Mouse (Mus musculus) lung, adult 18-20 months (tissue): ENCODE measurements around the gene Nfatc4.

ENCODE experiments used
- DNase-seq, 2 experiments: peaks; one replicate each; pipeline ENCODE4 v3.0.0; 2022; ENCODE audit warnings: mixed read lengths in 2 of 2

Gene Nfatc4

DNA sequence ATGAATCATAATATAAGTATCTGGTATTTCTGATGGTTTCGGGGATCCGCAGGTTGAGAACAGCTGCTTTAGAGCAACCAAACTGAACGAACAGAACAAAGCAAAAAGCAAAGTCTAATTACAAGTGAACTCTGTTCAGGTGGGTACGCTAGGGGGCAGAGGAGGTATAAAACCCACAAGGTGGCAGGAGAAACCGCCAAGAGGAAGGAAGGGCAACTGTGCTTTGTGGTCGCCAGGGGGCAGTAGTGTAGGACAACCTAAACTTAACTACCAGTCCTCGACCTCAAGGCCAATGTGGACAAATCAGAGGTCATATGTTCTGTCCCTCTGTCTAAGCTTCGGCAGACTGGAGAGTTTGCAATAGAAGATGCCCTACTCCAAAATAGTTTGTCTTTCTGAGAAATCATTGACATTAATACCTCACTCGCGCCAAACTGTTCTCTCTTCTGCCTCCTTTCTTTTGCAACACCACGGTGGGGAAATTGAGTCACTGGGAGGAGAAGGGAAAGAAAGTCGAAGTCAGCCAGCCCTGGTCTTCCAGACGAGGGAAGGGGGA, 431 bp upstream of the Nfatc4 start:
- peak; percentile 84 to 90 for DNase-seq

DNA sequence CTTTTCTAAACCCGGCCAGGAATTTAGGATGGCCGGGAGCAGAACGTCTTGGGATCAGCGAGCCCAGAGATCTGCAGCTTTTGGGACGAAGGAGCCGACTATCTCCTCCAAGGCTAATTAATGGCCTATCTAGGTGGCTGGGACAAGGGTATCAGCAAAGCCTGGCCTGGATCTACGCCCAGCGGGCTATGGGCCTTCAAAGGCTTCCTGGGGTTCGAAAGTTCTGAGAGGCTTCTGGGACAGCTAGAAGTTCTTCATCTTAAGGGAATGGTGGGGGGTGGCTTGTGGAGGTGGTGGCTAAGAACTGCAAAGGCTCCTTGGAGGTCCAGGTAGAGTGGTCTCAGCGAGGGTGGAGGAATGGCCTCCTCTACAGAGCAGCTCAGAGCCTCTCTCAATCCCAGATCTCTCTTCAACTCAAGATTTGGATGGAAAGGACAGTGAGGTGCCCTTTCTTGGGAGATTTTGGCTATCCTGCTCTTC, 1.1 kb downstream of the Nfatc4 start:
- peak; percentile 45 to 48 for DNase-seq

DNA sequence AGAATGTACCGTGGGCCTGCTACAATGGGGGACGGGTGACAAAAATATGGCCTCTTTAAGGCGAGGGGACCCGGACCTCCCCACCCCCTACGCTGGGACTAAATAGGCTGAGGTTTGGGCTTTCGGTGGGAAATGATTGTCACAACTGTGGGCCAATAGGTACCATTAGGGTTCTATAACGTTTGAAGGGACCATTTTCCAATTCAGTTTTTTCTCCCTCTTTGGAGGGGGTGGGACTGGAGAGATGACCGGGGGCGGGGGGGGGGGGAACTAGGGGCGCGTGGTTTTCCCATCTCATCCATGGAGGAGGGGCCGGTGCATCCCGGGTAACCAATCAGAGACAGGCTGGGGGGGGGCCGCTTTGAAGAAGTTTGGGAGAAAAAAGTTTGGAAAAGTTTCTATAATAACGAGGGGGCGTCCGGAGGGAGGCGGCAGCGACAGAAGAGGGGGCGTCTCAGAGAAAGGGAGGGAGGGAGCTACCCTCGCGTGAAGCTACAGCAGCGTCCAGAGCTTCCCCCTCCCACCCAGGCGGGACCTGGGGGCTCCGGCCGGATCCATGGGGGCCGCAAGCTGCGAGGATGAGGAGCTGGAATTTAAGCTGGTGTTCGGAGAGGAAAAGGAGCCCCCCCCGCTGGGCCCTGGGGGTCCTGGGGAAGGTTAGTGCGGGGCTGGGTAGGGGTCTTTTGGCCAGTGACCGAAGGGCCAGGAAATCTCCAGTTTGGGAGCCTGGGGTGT, 1.7 kb downstream of the Nfatc4 start:
- DNase-seq, result peak; percentile 20 to 43

DNA sequence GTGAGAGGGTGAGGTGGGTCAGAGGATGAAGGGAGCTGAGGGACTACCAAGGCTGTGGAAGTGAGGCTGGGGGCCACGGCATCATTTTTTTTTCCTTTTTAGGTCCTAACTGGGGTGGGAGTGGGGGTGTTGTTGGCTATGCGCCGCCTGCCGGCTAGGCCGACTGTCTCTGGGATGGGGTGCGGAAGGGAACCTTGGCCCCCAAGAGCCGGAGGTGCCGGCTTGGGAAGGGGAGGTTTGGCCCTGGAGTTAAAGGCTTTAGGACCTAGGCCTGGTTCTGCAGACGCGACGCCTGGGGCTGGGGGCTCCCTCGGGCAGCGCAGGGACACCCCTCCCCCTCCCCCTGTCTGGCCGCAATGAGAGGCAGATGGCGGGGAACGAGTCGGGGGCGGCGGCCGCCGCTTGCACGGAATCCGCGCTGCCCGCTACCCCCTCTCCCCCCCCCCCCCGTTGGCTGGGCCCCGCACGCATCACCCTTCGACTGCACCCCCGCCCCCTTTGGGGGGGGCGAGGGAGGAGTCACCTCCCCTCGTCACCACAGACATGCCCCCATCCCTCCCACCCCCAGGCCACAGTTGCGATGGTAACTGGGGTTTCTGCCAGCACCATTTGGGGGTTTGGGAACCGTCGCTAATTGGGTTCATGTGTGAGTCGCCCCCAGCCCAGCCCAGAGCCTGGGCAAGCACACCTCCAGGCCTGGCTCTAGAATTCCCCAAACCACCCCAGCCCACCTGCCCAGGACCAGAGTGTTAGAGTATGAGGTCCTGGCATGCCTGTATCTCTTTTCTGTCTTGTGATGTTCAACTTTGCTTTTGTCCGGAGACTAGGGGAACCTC, 2.5 kb downstream of the Nfatc4 start:
- peak; percentile 16 to 19 for DNase-seq

DNA sequence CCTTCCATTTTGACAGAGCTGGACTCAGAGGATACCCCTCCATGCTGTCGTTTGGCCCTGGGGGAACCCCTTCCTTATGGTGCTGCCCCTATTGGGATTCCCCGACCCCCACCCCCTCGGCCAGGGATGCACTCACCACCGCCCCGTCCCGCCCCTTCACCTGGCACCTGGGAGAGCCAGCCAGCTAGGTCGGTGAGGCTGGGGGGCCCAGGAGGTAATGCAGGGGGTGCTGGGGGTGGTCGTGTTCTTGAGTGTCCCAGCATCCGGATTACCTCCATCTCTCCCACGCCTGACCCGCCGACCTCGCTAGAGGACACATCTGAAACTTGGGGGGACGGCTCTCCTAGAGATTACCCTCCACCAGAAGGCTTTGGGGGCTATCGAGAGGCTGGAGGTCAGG, 3.2 kb downstream of the Nfatc4 start:
- no peak for DNase-seq

DNA sequence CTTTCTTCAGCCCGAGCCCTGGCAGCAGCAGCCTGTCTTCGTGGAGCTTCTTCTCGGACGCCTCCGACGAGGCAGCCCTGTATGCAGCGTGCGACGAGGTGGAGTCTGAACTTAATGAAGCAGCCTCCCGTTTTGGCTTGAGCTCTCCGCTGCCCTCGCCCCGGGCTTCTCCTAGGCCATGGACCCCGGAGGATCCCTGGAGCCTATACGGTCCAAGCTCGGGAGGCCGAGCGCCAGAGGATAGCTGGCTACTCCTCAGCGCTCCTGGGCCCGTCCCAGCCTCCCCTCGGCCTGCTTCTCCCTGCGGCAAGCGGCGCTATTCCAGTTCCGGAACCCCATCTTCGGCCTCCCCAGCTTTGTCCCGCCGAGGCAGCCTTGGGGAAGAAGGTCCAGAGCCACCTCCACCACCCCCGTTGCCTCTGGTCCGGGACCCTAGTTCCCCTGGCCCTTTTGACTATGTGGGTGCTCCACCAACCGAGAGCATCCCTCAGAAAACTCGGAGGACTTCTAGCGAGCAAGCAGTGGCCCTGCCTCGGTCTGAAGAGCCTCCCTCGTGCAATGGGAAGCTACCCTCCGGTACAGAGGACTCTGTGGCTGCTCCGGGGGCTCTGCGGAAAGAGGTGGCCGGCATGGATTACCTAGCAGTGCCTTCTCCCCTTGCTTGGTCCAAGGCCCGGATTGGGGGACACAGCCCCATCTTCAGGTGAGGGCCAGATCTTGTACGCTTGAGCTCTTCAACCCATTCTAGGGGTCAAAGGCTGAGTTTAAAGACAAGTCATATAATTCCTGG, 3.8 kb downstream of the Nfatc4 start:
- peak in 1 of 2 experiments; percentile 7 for DNase-seq

DNA sequence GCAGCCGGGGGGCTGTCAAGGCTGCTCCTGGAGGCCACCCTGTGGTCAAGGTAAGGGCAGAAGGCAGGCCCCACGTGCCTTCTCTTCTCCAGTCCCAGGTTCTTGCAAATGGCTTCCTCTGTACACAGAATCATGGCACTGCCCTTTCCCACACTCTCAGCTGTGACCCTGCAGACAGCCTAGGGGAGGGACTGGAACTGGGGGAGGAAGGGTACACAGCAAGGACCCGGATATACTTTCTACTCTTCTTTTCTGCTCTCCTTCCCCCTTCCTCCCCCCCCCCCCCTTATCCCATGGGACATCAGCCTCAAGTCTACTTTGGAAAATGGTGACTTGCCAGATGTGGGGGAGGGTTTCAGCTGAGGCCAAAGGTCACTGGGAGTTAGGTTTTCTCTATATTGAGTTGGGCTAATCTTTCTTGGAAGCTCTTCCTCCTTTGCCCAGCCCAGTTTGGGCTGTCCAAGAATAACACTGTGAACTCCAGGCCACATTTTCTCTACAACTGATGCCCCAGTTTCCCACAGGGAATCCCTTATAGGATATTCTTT, 5.8 kb downstream of the Nfatc4 start:
- no peak for DNase-seq

DNA sequence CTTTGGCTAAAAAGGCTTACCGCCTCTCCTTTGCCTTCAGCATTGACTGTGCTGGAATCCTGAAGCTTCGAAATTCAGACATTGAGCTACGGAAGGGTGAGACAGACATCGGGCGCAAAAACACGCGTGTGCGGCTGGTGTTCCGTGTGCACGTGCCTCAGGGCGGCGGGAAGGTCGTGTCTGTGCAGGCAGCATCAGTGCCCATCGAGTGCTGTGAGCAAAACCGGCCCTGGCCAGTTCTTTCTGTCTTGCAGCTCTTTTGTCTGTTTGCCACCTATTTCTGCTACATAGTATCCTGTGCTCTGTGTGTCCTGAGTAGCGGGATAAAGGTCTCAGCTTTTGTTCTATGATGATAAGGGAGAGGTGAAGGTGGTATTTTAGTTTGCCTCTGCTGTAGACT, 6.9 kb downstream of the Nfatc4 start:
- DNase-seq, result no peak

DNA sequence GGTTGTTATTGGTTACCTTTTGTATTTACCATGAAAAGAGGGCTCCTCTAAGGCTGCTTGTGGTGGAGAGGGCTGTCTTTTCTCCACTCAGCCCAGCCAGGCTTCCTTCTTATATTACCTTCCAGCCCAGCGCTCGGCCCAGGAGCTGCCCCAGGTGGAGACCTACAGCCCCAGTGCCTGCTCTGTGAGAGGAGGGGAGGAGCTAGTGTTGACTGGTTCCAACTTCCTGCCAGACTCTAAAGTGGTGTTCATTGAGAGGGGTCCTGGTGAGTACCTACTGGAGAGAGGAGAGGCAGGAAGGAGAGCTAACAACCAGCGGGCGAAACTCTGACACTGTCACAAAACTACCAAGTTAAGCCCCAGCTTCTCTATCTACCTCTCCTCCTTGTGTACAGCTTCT, 7.4 kb downstream of the Nfatc4 start:
- no peak for DNase-seq

DNA sequence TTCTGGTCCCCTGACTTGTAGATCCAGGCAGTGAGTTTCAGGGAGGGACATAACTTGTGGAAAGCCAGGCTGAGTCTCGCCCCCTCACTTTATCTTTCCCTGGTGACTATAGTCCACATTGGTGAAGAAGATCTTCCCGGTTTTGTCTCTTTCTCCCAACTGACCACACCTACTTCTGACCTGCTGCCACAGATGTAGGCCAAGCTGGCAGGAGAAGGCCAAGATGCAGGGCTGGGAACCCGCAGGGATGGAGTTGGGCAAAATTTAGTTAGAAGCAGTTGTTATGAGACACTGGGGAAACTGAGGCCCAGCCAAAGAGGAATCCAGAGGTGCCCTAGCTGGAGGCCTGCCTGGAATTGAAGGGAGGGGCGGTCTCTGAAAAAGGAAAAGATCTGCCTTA, 10.2 kb downstream of the Nfatc4 start:
- no peak for DNase-seq

DNA sequence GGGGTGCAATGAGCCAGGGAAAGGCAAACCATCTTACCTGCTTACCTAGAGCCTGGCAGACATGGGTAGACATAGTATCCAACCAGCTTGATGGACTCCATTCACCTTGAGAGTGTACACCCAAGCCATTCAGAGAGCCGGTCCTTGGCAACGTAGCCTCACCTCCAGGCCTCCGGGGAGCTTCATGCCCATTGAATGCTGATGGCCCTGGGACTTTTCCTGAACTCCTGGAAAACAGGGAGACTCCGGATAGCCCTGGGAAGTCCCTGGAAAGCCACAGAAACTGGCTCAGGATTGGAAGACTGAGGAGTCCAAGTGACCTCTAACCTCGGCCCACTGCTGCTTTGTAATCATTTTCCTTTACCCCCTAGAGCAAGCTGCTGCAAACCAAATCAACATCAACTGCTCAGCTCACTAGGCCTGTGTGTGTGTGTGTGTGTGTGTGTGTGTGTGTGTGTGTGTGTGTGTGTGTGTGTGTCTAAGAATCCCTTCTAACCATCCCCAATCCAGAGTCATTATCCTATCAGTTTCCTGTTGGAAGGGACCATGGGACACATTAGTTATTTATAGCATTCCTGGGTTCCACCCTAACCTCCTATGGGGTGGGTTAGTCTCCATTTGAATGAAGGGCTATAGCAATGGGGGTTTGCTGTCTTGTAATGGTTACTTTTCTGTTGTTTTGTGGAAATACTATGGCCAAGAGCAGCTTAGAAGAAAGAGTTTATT, 12.0 kb downstream of the Nfatc4 start:
- DNase-seq, result no peak

DNA sequence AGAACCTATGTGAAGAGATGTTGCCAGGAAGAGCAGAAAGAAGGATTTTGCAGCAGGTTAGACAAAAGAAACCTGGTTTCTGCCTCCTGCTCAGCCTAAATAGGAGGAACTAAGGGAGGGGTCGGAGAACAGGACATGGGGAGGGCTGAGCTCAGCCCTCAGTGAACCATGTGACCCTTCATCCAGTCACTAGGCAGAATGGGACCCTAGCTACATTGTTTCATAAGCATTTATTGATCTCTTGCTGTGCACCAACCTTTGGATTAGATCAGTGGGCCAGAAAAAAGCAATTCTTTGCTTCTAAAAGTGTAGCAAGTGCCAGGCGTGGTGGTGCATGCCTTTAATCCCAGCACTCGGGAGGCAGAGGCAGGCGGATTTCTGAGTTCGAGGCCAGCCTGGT, 15.4 kb downstream of the Nfatc4 start:
- DNase-seq, result no peak

DNA sequence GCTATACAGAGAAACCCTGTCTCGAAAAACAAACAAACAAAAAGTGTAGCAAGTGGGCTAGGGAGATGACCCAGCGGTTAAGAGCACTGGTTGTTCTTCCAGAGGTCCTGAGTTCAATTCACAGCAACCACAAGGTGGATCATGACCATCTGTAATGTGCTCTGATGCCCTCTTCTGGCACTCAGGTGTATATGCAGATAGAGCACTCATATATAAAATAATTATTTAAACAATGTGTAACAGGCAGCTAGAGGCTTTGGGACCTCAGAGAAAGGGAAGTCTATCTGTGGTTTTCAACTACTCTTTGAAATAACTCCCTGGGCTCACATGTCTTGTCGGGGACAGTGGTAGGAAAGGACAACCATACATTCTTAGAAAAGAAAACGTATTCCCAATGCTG, 15.8 kb downstream of the Nfatc4 start:
- DNase-seq, result no peak

DNA sequence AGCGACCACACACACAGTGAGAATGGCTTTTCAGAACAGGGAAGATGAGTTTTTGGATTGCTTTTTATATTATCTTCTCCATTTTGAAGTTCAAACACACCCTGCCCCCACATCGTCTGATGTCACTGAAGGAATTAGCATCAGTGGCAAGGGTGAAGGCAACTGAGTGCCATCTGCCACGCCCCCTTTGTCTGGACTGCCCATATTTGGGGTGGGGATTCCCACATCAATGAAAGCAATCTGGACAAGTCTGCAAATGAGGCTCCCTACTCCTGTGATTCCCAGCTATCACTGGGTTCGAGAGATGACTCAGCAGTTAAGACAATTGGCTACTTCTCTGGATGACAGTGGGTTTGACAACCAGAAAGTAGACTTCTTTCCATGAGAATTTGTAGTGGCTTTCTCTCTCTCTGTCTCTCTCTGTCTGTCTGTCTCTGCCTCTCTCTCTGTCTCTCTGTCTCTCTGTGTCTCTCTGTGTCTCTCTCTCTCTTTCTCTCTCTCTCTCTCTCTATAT, 18.0 kb downstream of the Nfatc4 start:
- no peak for DNase-seq

DNA sequence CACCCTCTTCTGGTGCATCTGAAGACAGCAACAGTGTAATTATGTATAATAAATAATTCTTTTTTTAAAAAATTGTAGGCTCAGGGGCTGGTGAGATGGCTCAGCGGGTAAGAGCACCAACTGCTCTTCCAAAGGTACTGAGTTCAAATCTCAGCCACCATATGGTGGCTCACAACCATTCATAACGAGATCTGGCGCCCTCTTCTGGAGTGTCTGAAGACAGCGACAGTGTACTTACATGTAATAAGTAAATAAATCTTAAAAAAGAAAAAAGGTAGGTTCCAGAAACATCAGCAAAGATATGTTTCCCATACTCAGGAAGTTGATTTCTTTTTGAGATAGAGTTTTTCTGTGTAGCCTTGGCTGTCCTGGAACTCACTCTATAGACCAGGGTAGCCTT, 19.9 kb downstream of the Nfatc4 start:
- no peak for DNase-seq

DNA sequence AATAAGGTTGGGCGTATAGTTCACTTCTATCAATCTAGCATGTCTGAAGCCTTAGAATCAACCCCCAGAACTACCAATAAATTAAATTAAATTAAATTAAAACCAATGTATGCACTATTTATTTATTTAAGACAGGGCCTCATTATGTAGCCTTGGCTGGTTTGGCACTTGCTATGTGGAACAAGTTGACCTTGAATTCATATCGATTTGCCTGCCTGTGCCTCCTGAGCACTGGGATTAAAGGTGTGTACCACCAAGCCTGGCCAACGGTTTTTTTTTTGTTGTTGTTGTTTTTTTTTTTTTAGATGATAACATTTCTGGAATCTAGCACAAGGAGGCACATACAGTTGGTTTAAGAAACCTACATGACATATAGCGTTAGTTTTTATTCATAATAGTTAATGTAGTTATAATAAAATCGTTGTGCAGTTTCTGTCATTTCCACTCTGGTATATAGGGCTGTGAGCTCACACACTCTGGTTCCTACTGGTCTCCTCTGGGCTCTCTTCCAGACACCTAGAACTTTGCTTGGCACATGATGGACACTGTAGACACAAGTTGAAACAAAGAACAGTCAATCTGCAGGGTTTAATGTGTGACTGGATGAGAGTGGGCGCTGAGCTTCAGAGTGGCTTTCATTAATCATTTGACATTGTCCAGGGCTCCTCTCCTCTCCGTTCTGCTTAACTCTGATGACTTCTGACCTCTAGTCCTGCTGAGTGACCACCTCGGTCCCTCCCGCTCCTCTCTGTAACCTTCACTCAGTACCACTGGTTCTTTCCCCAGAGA, 22.8 kb downstream of the Nfatc4 start:
- DNase-seq, result no peak

DNA sequence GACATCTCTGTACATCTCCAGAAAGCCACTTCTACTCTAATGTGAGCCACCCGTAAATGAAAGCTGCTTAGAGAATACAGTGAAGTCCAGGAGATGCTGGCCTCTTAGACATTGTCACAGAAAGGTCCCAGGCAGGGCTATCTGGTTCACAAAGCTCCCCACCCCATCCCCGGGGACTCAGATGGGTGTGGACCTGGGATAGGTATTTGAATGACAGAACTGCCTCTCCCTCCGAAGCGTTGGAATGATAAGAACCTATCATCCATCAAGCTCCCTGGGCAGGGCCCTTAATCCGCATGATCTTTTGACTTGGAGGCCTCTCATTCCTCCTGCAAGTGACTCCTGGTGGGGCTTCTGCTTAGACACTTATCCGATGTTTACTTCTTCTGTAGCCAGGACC, 27.9 kb downstream of the Nfatc4 start:
- DNase-seq, result no peak

DNA sequence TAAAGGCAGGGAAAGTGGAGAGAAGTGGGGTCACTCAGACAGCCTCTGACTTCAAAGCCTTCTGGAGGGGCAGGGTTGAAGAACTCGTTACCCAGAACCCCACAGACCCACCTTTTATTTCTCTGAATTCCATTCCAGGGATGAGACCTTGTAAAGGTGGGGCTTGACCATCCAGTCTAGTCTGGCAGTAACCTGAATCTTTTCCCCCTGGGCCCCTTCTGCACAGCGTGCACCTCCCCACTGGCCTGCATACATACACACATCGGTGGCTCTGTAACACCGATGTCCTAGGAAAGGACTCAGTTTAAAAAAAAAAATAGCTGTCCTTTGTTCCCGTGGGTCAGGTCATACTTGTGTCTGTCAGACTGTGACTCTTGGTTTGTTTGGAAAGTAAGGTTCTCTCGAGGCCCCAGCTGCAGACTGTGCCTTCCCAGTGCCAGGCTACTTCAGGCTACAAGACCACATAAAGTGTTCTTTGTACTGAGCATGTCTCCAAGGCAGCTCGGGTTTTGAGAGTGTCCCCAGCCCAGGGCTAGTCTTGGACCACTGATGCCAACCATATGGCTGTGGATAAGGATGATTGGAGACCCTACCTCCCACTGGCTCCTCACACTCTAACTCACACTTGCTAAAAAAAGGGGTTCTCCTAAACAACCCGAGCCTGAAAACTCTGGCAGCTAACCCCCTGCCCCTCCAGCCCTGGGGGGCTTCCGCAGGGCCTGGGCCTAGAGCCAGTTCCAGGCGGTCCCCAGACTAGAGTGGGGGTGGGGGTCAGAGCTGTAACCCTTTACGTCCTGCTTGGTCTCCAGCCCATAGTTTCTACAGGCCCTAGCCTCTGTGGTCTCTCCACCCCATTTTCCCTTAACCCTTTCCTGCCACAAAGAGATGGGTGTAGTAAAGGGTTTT, 30.0 kb downstream of the Nfatc4 start:
- no peak for DNase-seq

DNA sequence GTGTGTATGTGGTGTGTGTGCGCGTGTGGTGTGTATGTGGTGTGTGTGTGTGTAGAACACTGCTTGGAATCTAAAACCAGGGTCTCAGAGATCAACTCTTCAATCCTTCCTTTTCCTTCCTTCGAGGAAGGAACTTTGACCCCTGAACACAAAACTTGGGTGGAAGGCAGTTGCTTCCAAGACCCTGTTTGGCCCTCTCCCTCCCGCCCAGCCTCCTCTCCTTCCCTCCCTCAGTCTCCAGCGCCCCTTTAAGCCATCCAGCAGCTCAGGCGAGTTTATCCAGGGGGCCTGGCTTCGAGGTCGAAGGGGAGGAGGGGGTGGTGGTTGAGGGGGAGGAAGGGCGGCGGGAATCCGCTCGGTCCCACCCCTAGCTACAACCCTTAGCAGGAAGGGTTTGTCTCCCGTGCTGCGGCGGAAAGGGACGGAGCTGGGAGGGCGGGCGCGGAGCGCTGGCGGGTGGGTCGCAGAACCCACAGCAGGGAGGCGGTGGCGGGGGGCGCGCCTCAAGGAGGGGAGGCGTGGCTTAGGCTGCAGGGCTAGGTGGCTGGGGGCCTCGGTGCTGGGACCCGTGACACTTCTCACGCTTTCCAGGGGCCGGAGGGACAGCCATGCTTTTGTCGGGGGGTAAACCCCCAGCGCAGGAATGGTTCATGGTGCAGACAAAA, 30.8 kb downstream of the Nfatc4 start, which contains the start of gene Nynrin:
Nynrin (plus strand) TSS at position 390 of the 665 bp plus-strand sequence.
- peak; percentile 72 to 79 for DNase-seq
